Mouse (Mus musculus) intestine, embryonic 16.5 days (tissue): Measurements from ENCODE around the gene Klf12. TPM values are rescaled to one million over a fixed set of nuclear protein-coding genes. Genes with fewer than 3 reads are reported as not detected.

Experiments
- ATAC-seq: fragments of 200-750 bp; cut with Nextera tagmentation; 2 replicates; pipeline ENCODE4 v1.8.0; 2017; ENCODE audit warnings: moderate TSS enrichment, moderate library complexity
- H3K27ac ChIP-seq: fragments of 300-500 bp; sonication (generic); 2 replicates; pipeline ENCODE4 v1.5.1; 2014; ENCODE audit warnings: mild to moderate bottlenecking, low read length
- H3K27me3 ChIP-seq: fragments of 300-500 bp; sonication (generic); replicated peaks from 2 replicates; pipeline ENCODE4 v1.6.1; 2014; ENCODE audit warnings: low read length, control low read depth, mixed read lengths; ENCODE audit not compliant: control insufficient read depth, insufficient read depth
- H3K36me3 ChIP-seq: fragments of 300-500 bp; sonication (generic); 2 replicates; pipeline ENCODE4 v1.6.1; 2014; ENCODE audit warnings: low read length, control low read depth; ENCODE audit not compliant: control insufficient read depth, insufficient read depth
- H3K4me1 ChIP-seq: fragments of 300-500 bp; sonication (generic); 2 replicates; pipeline ENCODE4 v1.6.1; 2014; ENCODE audit warnings: low read length, control low read depth, mixed read lengths; ENCODE audit not compliant: control insufficient read depth, insufficient read depth
- H3K4me2 ChIP-seq: fragments of 300-500 bp; sonication (generic); 2 replicates; pipeline ENCODE4 v1.6.1; 2014; ENCODE audit warnings: low read depth, low read length, control low read depth
- H3K4me3 ChIP-seq: fragments of 300-500 bp; sonication (generic); 2 replicates; pipeline ENCODE4 v1.5.1; 2014; ENCODE audit warnings: mild to moderate bottlenecking, low read length
- H3K9ac ChIP-seq: fragments of 300-500 bp; sonication (generic); 2 replicates; pipeline ENCODE4 v1.6.1; 2014; ENCODE audit warnings: low read depth, low read length
- H3K9me3 ChIP-seq: fragments of 300-500 bp; sonication (generic); 2 replicates; pipeline ENCODE4 v1.6.1; 2016; ENCODE audit warnings: low read length, control low read depth; ENCODE audit not compliant: control insufficient read depth
- WGBS: fragments of 180-500 bp; shearing (Covaris S2); extraction: QIAGEN DNeasy Blood & Tissue Kit; methylation state at CpG from one replicate; pipeline ENCODE4 v1.1.7; 2014; 5-methylcytosine and 5-hydroxymethylcytosine counted together
- polyA plus RNA-seq: library from polyadenylated mRNA; unstranded; fragments of >200 nt; fragmentation: Nextera tagmentation; extraction: Ambion mirVana; gene quantifications from 2 replicates; pipeline ENCODE4 v1.2.1, GENCODE M21; 2015

Klf12 gene
- polyA plus RNA-seq, 1 experiment from 2014 or later = 8.6 TPM

GRCm38 (mm10) chr14:100213066-100213465 lies 71.4 kb downstream of the Klf12 start:
- WGBS = 74% methylated on average over 7 of the region's 7 CpGs
- no peaks in the 10 kb centered on the region for H3K9me3 ChIP-seq
- no peak overlapping the region for H3K9ac ChIP-seq
- no peak overlapping the region for H3K27ac ChIP-seq
- no peaks in the 10 kb centered on the region for H3K27me3 ChIP-seq
- ATAC-seq = peak; percentile 59; the same call in 1 of the 2 replicates
- no peak overlapping the region for H3K4me2 ChIP-seq
- H3K4me1 ChIP-seq = no peaks in the 10 kb centered on the region
- no peak overlapping the region for H3K4me3 ChIP-seq
- H3K36me3 ChIP-seq = no peaks in the 10 kb centered on the region

- H3K27ac ChIP-seq = no peak overlapping the region
- H3K9me3 ChIP-seq = no peaks in the 10 kb centered on the region
- 90% methylated on average over 4 of the region's 4 CpGs for WGBS
- no peak overlapping the region for H3K9ac ChIP-seq
- H3K4me2 ChIP-seq = no peak overlapping the region
- no peaks in the 10 kb centered on the region for H3K4me1 ChIP-seq
- H3K4me3 ChIP-seq = no peak overlapping the region
- H3K27me3 ChIP-seq = no peaks in the 10 kb centered on the region
- ATAC-seq = no peak
- H3K36me3 ChIP-seq = no peaks in the 10 kb centered on the region
Measured at GRCm38 (mm10) chr14:100211826-100212117, 72.7 kb downstream of the Klf12 start.

GRCm38 (mm10) chr14:100211036-100211825 lies 73.2 kb downstream of the Klf12 start:
- H3K4me2 ChIP-seq = no peak overlapping the region
- no peak for ATAC-seq
- no peaks in the 10 kb centered on the region for H3K27me3 ChIP-seq
- no peaks in the 10 kb centered on the region for H3K36me3 ChIP-seq
- no peaks in the 10 kb centered on the region for H3K4me1 ChIP-seq
- H3K9ac ChIP-seq = no peak overlapping the region
- 70% methylated on average over 11 of the region's 11 CpGs for WGBS
- no peaks in the 10 kb centered on the region for H3K9me3 ChIP-seq
- H3K27ac ChIP-seq = no peak overlapping the region
- H3K4me3 ChIP-seq = no peak overlapping the region

GRCm38 (mm10) chr14:100209814-100210419 lies 74.6 kb downstream of the Klf12 start:
- H3K27ac ChIP-seq = no peak overlapping the region
- no peak overlapping the region for H3K4me3 ChIP-seq
- no peaks in the 10 kb centered on the region for H3K27me3 ChIP-seq
- H3K9ac ChIP-seq = no peak overlapping the region
- H3K4me2 ChIP-seq = no peak overlapping the region
- no peaks in the 10 kb centered on the region for H3K9me3 ChIP-seq
- no peaks in the 10 kb centered on the region for H3K36me3 ChIP-seq
- ATAC-seq = no peak
- H3K4me1 ChIP-seq = no peaks in the 10 kb centered on the region
- WGBS = 41% methylated on average over 12 of the region's 12 CpGs

- 97% methylated on average over 3 of the region's 3 CpGs for WGBS
- H3K27me3 ChIP-seq = no peaks in the 10 kb centered on the region
- no peak overlapping the region for H3K4me2 ChIP-seq
Measured at GRCm38 (mm10) chr14:100207081-100207480, 77.4 kb downstream of the Klf12 start.

GRCm38 (mm10) chr14:100206207-100206606 lies 78.3 kb downstream of the Klf12 start:
- 92% methylated on average over 3 of the region's 3 CpGs for WGBS
- Histone ChIP-seq H3K9ac (no peak overlapping the region), H3K9me3 (no peaks in the 10 kb centered on the region), H3K27ac (no peak overlapping the region), H3K4me2 (no peak overlapping the region), H3K4me3 (no peak overlapping the region), H3K36me3 (no peaks in the 10 kb centered on the region), H3K27me3 (no peaks in the 10 kb centered on the region), H3K4me1 (no peaks in the 10 kb centered on the region)
- ATAC-seq = no peak

More at GRCm38 (mm10) chr14:100207081-100207480, 77.4 kb downstream of the Klf12 start:
- no peak overlapping the region for H3K27ac ChIP-seq
- no peak for ATAC-seq
- H3K9me3 ChIP-seq = no peaks in the 10 kb centered on the region
- no peaks in the 10 kb centered on the region for H3K4me1 ChIP-seq
- no peaks in the 10 kb centered on the region for H3K36me3 ChIP-seq
- H3K4me3 ChIP-seq = no peak overlapping the region
- no peak overlapping the region for H3K9ac ChIP-seq

GRCm38 (mm10) chr14:100200058-100200688 lies 84.3 kb downstream of the Klf12 start:
- no peaks in the 10 kb centered on the region for H3K27me3 ChIP-seq
- ATAC-seq = no peak
- WGBS = 72% methylated on average over 6 of the region's 6 CpGs
- no peaks in the 10 kb centered on the region for H3K36me3 ChIP-seq
- H3K9ac ChIP-seq = no peak overlapping the region
- H3K4me3 ChIP-seq = no peak overlapping the region
- no peaks in the 10 kb centered on the region for H3K9me3 ChIP-seq
- H3K27ac ChIP-seq = no peak overlapping the region
- H3K4me2 ChIP-seq = no peak overlapping the region
- no peaks in the 10 kb centered on the region for H3K4me1 ChIP-seq

DNA sequence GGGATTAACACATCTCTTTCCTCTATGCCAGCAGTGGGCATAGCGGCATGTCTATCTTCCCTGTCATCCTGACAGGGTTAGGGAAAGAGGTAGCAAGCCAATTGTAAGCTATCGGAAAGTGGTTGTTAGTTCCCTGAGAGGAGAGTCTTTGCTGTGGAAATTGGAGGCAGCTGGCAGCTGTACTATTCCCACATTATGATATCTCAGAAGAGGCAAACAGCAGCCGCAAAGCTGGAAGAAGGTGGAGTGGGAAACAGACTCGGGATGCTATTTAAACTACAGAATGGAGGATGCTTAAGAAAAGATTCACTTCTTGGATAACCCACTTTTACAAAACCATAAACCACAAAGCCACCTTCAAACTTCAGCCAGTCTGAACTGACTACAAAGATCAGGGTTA lies 85.8 kb downstream of the Klf12 start:
- no peaks in the 10 kb centered on the region for H3K4me1 ChIP-seq
- no peak overlapping the region for H3K4me2 ChIP-seq
- no peak overlapping the region for H3K4me3 ChIP-seq
- WGBS = 94% methylated on average over 4 of the region's 4 CpGs
- H3K36me3 ChIP-seq = no peaks in the 10 kb centered on the region
- H3K27ac ChIP-seq = no peak overlapping the region
- H3K9me3 ChIP-seq = no peaks in the 10 kb centered on the region
- H3K27me3 ChIP-seq = no peaks in the 10 kb centered on the region
- no peak for ATAC-seq
- H3K9ac ChIP-seq = no peak overlapping the region

- Histone ChIP-seq H3K36me3 (no peaks in the 10 kb centered on the region), H3K9me3 (no peaks in the 10 kb centered on the region), H3K9ac (no peak overlapping the region), H3K4me3 (no peak overlapping the region), H3K27ac (no peak overlapping the region), H3K27me3 (no peaks in the 10 kb centered on the region), H3K4me2 (no peak overlapping the region), H3K4me1 (no peaks in the 10 kb centered on the region)
- ATAC-seq = no peak
- 96% methylated on average over 8 of the region's 8 CpGs for WGBS
Measured at GRCm38 (mm10) chr14:100197199-100197598, 87.3 kb downstream of the Klf12 start.
